Mouse (Mus musculus) thymus, postnatal 4 days (tissue): ENCODE results near the gene Trpm8.

Experiments
- DNase-seq: peaks from one replicate; pipeline ENCODE4 v3.0.0; 2021

Trpm8 gene

GRCm38 (mm10) chr1:88304261-88304985 is 27.0 kb downstream of the Trpm8 start:
- DNase-seq = no peak

- DNase-seq = no peak
These were observed 27.7 kb downstream of the Trpm8 start for GRCm38 (mm10) chr1:88305018-88305795.

GRCm38 (mm10) chr1:88306543-88306942 is 29.1 kb downstream of the Trpm8 start:
- no peak for DNase-seq

GRCm38 (mm10) chr1:88307180-88307579 is 29.7 kb downstream of the Trpm8 start:
- no peak for DNase-seq

- no peak for DNase-seq
These were observed 31.6 kb downstream of the Trpm8 start for GRCm38 (mm10) chr1:88309020-88309419.

- DNase-seq = no peak
These were observed 32.4 kb downstream of the Trpm8 start for GRCm38 (mm10) chr1:88309905-88310304.

GRCm38 (mm10) chr1:88310349-88310748 is 32.9 kb downstream of the Trpm8 start:
- no peak for DNase-seq

- DNase-seq = no peak
These were observed 39.8 kb downstream of the Trpm8 start for GRCm38 (mm10) chr1:88317279-88317678.

- DNase-seq = peak; percentile 83
These were observed 41.1 kb downstream of the Trpm8 start for GRCm38 (mm10) chr1:88318531-88319060.

GRCm38 (mm10) chr1:88320821-88321395 is 43.4 kb downstream of the Trpm8 start:
- DNase-seq = no peak

- DNase-seq = no peak
These were observed 44.7 kb downstream of the Trpm8 start for GRCm38 (mm10) chr1:88322146-88322545.

- no peak for DNase-seq
These were observed 45.6 kb downstream of the Trpm8 start for GRCm38 (mm10) chr1:88323101-88323500.

- DNase-seq = no peak
These were observed 62.0 kb downstream of the Trpm8 start for GRCm38 (mm10) chr1:88339481-88339880.

- DNase-seq = no peak
These were observed 65.2 kb downstream of the Trpm8 start for GRCm38 (mm10) chr1:88342615-88343014.

GRCm38 (mm10) chr1:88345580-88345979 is 68.1 kb downstream of the Trpm8 start:
- no peak for DNase-seq

GRCm38 (mm10) chr1:88348496-88349005 is 71.1 kb downstream of the Trpm8 start:
- no peak for DNase-seq

- DNase-seq = no peak
These were observed 73.3 kb downstream of the Trpm8 start for GRCm38 (mm10) chr1:88350761-88351160.

GRCm38 (mm10) chr1:88355025-88355424 is 77.6 kb downstream of the Trpm8 start:
- no peak for DNase-seq

GRCm38 (mm10) chr1:88355681-88356080 is 78.2 kb downstream of the Trpm8 start:
- no peak for DNase-seq

GRCm38 (mm10) chr1:88356616-88357015 is 79.2 kb downstream of the Trpm8 start:
- DNase-seq = no peak

- DNase-seq = peak; percentile 60
These were observed 80.1 kb downstream of the Trpm8 start for GRCm38 (mm10) chr1:88357458-88358090.

- no peak for DNase-seq
These were observed 80.7 kb downstream of the Trpm8 start for GRCm38 (mm10) chr1:88358102-88358654.

- DNase-seq = no peak
These were observed 83.6 kb downstream of the Trpm8 start for GRCm38 (mm10) chr1:88361085-88361484.
